In genomic region chr9:121381678-121382297, GRCm38 (mm10) we compare ENCODE assay signal across 10 mouse cellular contexts.
DNase-seq lines count a peak whose midpoint lies in the region; ATAC-seq and TF ChIP-seq lines count a peak whose summit lies in the region.
"Had no signal": no experiment of that assay in that cellular context is flagged by ENCODE, and none has a peak within 500 bp of the region (broad histone marks: within the 10 kb centered on the region; RNA-seq: fewer than 3 reads in every experiment).

No protein-coding gene starts in this region.

- 0 out of 2 replicates have a peak overlapping the region, but pooled peaks have one; percentile 25 for H3K9ac ChIP-seq in heart, embryonic 12.5 days
- H3K9ac ChIP-seq in kidney, postnatal 0 days (ENCODE audit: low read depth, low read length) = no peak overlapping the region
- peak overlapping the region; percentile 13; the same call in 1 of the 2 replicates for H3K9ac ChIP-seq in forebrain, embryonic 13.5 days

- H3K4me2 ChIP-seq in heart, embryonic 12.5 days = peak overlapping the region; percentile 40
- H3K4me2 ChIP-seq in kidney, postnatal 0 days (ENCODE audit: low read length) = no peak overlapping the region
- no peak overlapping the region for H3K4me2 ChIP-seq in forebrain, embryonic 13.5 days
- H3K4me2 ChIP-seq: midbrain, embryonic 12.5 days had no signal

- WGBS in heart, embryonic 12.5 days = 45% methylated on average over 17 of the region's 17 CpGs
- 69% methylated on average over 17 of the region's 17 CpGs for WGBS in kidney, postnatal 0 days
- 63% methylated on average over 17 of the region's 17 CpGs for WGBS in forebrain, embryonic 13.5 days

- TF ChIP-seq CTCF in kidney, postnatal 0 days (IDR thresholded peaks at IDR 0.05; ENCODE audit: low read depth) = no peak

- H3K36me3 ChIP-seq in heart, embryonic 12.5 days = peaks cover 5% of the 10 kb centered on the region; the same call in 1 of the 2 replicates
- no peaks in the 10 kb centered on the region for H3K36me3 ChIP-seq in kidney, postnatal 0 days (ENCODE audit: insufficient read depth, low read length)
- no peaks in the 10 kb centered on the region for H3K36me3 ChIP-seq in forebrain, embryonic 13.5 days (ENCODE audit: poor library complexity, severe bottlenecking)
- H3K36me3 ChIP-seq: midbrain, embryonic 12.5 days had no signal

- no peak for ATAC-seq in heart, embryonic 12.5 days (ENCODE audit: insufficient number of reproducible peaks, low FRiP score)
- no peak for ATAC-seq in kidney, postnatal 0 days (replicated peaks; ENCODE audit: low FRiP score, low read depth)
- ATAC-seq in forebrain, embryonic 13.5 days = no peak

- H3K4me3 ChIP-seq in heart, embryonic 12.5 days = no peak overlapping the region
- no peak overlapping the region for H3K4me3 ChIP-seq in kidney, postnatal 0 days (replicated peaks; ENCODE audit: low read depth, low read length)
- H3K4me3 ChIP-seq in forebrain, embryonic 13.5 days = no peak overlapping the region
- H3K4me3 ChIP-seq: midbrain, embryonic 12.5 days had no signal

- DNase-seq in heart, adult 9 months (ENCODE audit: low spot score in 2 of 2) = no peak
- no peak for DNase-seq in kidney, postnatal 0 days (ENCODE audit: low spot score)
- no peak for DNase-seq in kidney, adult 18-20 months
- peak; percentile 79 for DNase-seq in A20 (ENCODE audit: low read depth, low spot score)
- no peak for DNase-seq in MN1 (ENCODE audit: low spot score)
- no peak for DNase-seq in gastrocnemius, postnatal 25 days
- DNase-seq: adrenal gland, postnatal 10 days had no signal

- H3K9me3 ChIP-seq in heart, embryonic 12.5 days (replicated peaks) = no peaks in the 10 kb centered on the region
- H3K9me3 ChIP-seq in kidney, postnatal 0 days (replicated peaks; ENCODE audit: low read length) = no peaks in the 10 kb centered on the region
- H3K9me3 ChIP-seq in forebrain, embryonic 13.5 days (replicated peaks) = no peaks in the 10 kb centered on the region
- H3K9me3 ChIP-seq: midbrain, embryonic 12.5 days had no signal

- H3K27me3 ChIP-seq in heart, embryonic 12.5 days (replicated peaks) = no peaks in the 10 kb centered on the region
- H3K27me3 ChIP-seq in kidney, postnatal 0 days (ENCODE audit: insufficient read depth, low read length) = no peaks in the 10 kb centered on the region
- no peaks in the 10 kb centered on the region for H3K27me3 ChIP-seq in forebrain, embryonic 13.5 days
- H3K27me3 ChIP-seq: midbrain, embryonic 12.5 days had no signal

- H3K27ac ChIP-seq in heart, embryonic 12.5 days (ENCODE audit: poor library complexity, severe bottlenecking) = peak overlapping the region; percentile 49
- H3K27ac ChIP-seq in kidney, postnatal 0 days = peak overlapping the region; percentile 60; the same call in 1 of the 2 replicates
- peak overlapping the region; percentile 61 for H3K27ac ChIP-seq in forebrain, embryonic 13.5 days
- H3K27ac ChIP-seq: midbrain, embryonic 12.5 days had no signal

- H3K4me1 ChIP-seq in heart, embryonic 12.5 days (replicated peaks) = peaks cover 48% of the 10 kb centered on the region
- H3K4me1 ChIP-seq in kidney, postnatal 0 days (replicated peaks; ENCODE audit: insufficient read depth, low read length) = 0 out of 2 replicates have a peak, but pooled peaks cover 5% of the 10 kb centered on the region
- peaks cover 46% of the 10 kb centered on the region for H3K4me1 ChIP-seq in forebrain, embryonic 13.5 days
